9 mouse cellular contexts compared by ENCODE assay signal in genomic region chr19:46303251-46304215, GRCm38 (mm10). TPM values are rescaled to one million over a fixed set of nuclear protein-coding genes. Genes with fewer than 3 reads are reported as not detected.
A peak's percentile ranks its signal among the peaks of the same experiment; 100 is the strongest.
DNase-seq lines count a peak whose midpoint lies in the region; ATAC-seq lines count a peak whose summit lies in the region.
"Had no signal": no experiment of that assay in that cellular context is flagged by ENCODE, and none has a peak within 500 bp of the region (broad histone marks: within the 10 kb centered on the region; RNA-seq: fewer than 3 reads in every experiment).

No protein-coding gene starts in this region.

- H3K27me3 ChIP-seq in kidney, embryonic 16.5 days (ENCODE audit: insufficient read depth, low read length) = peaks cover 15% of the 10 kb centered on the region
- H3K27me3 ChIP-seq in embryonic facial prominence, embryonic 10.5 days (replicated peaks; ENCODE audit: low read depth, poor library complexity, severe bottlenecking) = peaks cover 29% of the 10 kb centered on the region
- peaks cover 13% of the 10 kb centered on the region for H3K27me3 ChIP-seq in hindbrain, embryonic 11.5 days (ENCODE audit: control insufficient read depth, insufficient read depth, low read length)
- peaks cover 16% of the 10 kb centered on the region for H3K27me3 ChIP-seq in midbrain, embryonic 11.5 days (ENCODE audit: control insufficient read depth, insufficient read depth, low read length)

- no peaks in the 10 kb centered on the region for H3K9me3 ChIP-seq in kidney, embryonic 16.5 days (ENCODE audit: low read length)
- no peaks in the 10 kb centered on the region for H3K9me3 ChIP-seq in embryonic facial prominence, embryonic 10.5 days
- no peaks in the 10 kb centered on the region for H3K9me3 ChIP-seq in hindbrain, embryonic 11.5 days (ENCODE audit: control insufficient read depth, low read length)
- H3K9me3 ChIP-seq in midbrain, embryonic 11.5 days (ENCODE audit: control insufficient read depth, low read length) = no peaks in the 10 kb centered on the region

- no peak for DNase-seq in kidney, postnatal 10 days
- DNase-seq in embryonic facial prominence, embryonic 10.5 days (ENCODE audit: low spot score) = no peak
- no peak for DNase-seq in hindbrain, embryonic 11.5 days (ENCODE audit: low spot score)
- DNase-seq in midbrain, embryonic 11.5 days (ENCODE audit: low spot score, missing footprints) = no peak
- no peak for DNase-seq in adrenal gland, postnatal 25 days
- no peak for DNase-seq in layer of hippocampus, postnatal 10 days (ENCODE audit: low spot score in 2 of 2)
- DNase-seq in left cerebral cortex, adult 11 months (ENCODE audit: low spot score) = no peak

- H3K4me3 ChIP-seq in kidney, embryonic 16.5 days (ENCODE audit: low read length) = peak overlapping the region; percentile 68
- peak overlapping the region; percentile 75 for H3K4me3 ChIP-seq in embryonic facial prominence, embryonic 10.5 days
- peak overlapping the region; percentile 44; the same call in 1 of the 2 replicates for H3K4me3 ChIP-seq in hindbrain, embryonic 11.5 days (ENCODE audit: low read depth, low read length)
- H3K4me3 ChIP-seq in midbrain, embryonic 11.5 days (ENCODE audit: low read depth, low read length) = peak overlapping the region; percentile 56

- H3K4me2 ChIP-seq in kidney, embryonic 16.5 days (replicated peaks; ENCODE audit: low read depth, low read length) = peak overlapping the region; percentile 99
- H3K4me2 ChIP-seq in hindbrain, embryonic 11.5 days (replicated peaks; ENCODE audit: low read depth, low read length) = peak overlapping the region; percentile 74
- peak overlapping the region; percentile 59 for H3K4me2 ChIP-seq in midbrain, embryonic 11.5 days

- H3K4me1 ChIP-seq in kidney, embryonic 16.5 days (ENCODE audit: insufficient read depth, low read length) = peaks cover 13% of the 10 kb centered on the region
- peaks cover 36% of the 10 kb centered on the region for H3K4me1 ChIP-seq in embryonic facial prominence, embryonic 10.5 days
- H3K4me1 ChIP-seq in hindbrain, embryonic 11.5 days (replicated peaks; ENCODE audit: control insufficient read depth, insufficient read depth, low read length) = 0 out of 2 replicates have a peak, but pooled peaks cover 2% of the 10 kb centered on the region
- H3K4me1 ChIP-seq in midbrain, embryonic 11.5 days (ENCODE audit: control insufficient read depth, insufficient read depth, low read length) = peaks cover 14% of the 10 kb centered on the region

- WGBS in kidney, embryonic 16.5 days = 54% methylated on average over 18 of the region's 18 CpGs
- 56% methylated on average over 18 of the region's 18 CpGs for WGBS in embryonic facial prominence, embryonic 10.5 days
- WGBS in hindbrain, embryonic 11.5 days = 58% methylated on average over 18 of the region's 18 CpGs
- 60% methylated on average over 18 of the region's 18 CpGs for WGBS in midbrain, embryonic 11.5 days

- no peaks in the 10 kb centered on the region for H3K36me3 ChIP-seq in kidney, embryonic 16.5 days (ENCODE audit: insufficient read depth, low read length)
- H3K36me3 ChIP-seq in embryonic facial prominence, embryonic 10.5 days (replicated peaks) = no peaks in the 10 kb centered on the region
- H3K36me3 ChIP-seq in hindbrain, embryonic 11.5 days (ENCODE audit: control insufficient read depth, insufficient read depth, low read length) = no peaks in the 10 kb centered on the region
- H3K36me3 ChIP-seq in midbrain, embryonic 11.5 days (ENCODE audit: control insufficient read depth, insufficient read depth, low read length) = no peaks in the 10 kb centered on the region

- ATAC-seq in kidney, embryonic 16.5 days (ENCODE audit: low FRiP score, low TSS enrichment) = no peak
- no peak for ATAC-seq in hindbrain, embryonic 11.5 days (ENCODE audit: low FRiP score)
- no peak for ATAC-seq in midbrain, embryonic 11.5 days (ENCODE audit: low FRiP score)

- H3K27ac ChIP-seq in kidney, embryonic 16.5 days (ENCODE audit: low read length) = peak overlapping the region; percentile 92
- peak overlapping the region; percentile 73; the same call in 1 of the 2 replicates for H3K27ac ChIP-seq in embryonic facial prominence, embryonic 10.5 days (replicated peaks)
- no peak overlapping the region for H3K27ac ChIP-seq in hindbrain, embryonic 11.5 days (ENCODE audit: low read depth, low read length)
- H3K27ac ChIP-seq in midbrain, embryonic 11.5 days (ENCODE audit: low read depth, low read length) = no peak overlapping the region

- H3K9ac ChIP-seq in kidney, embryonic 16.5 days (replicated peaks; ENCODE audit: low read length) = peak overlapping the region; percentile 72
- no peak overlapping the region; the same call in 1 of the 2 replicates for H3K9ac ChIP-seq in hindbrain, embryonic 11.5 days (ENCODE audit: low read depth, low read length)
- H3K9ac ChIP-seq in midbrain, embryonic 11.5 days (ENCODE audit: low read length) = no peak overlapping the region; the same call in 1 of the 2 replicates

RNA-seq across cellular contexts. Expression of gene Nfkb2, which starts 0.6 kb away (rescaled TPM):
- polyA plus RNA-seq in kidney, embryonic 16.5 days (2015; fragmentation: Nextera tagmentation; extraction: Ambion mirVana) = 9.7 and 11.5 TPM in 2 replicates
- polyA plus RNA-seq in embryonic facial prominence, embryonic 10.5 days (2016; fragmentation: Nextera tagmentation; extraction: Ambion mirVana) = 5.6 and 5.7 TPM in 2 replicates
- 2.7 and 4.6 TPM in 2 replicates for polyA plus RNA-seq in hindbrain, embryonic 11.5 days (2014; fragmentation: Nextera tagmentation; extraction: Ambion mirVana)
- polyA plus RNA-seq in midbrain, embryonic 11.5 days (2014; fragmentation: Nextera tagmentation; extraction: Ambion mirVana) = 3.2 and 3.9 TPM in 2 replicates
- 42.4 and 44.3 TPM in 2 replicates for total RNA-seq in adrenal gland, postnatal 25 days (2021)
- total RNA-seq in layer of hippocampus, postnatal 10 days (2021) = 1 to 10 TPM; 3.1 to 3.2 TPM

RNA-seq across cellular contexts. Expression of gene Psd, which starts 23.4 kb away (rescaled TPM):
- 4.5 and 5.4 TPM in 2 replicates for polyA plus RNA-seq in kidney, embryonic 16.5 days (2015; fragmentation: Nextera tagmentation; extraction: Ambion mirVana)
- 2.5 and 3.5 TPM in 2 replicates for polyA plus RNA-seq in embryonic facial prominence, embryonic 10.5 days (2016; fragmentation: Nextera tagmentation; extraction: Ambion mirVana)
- 10.0 and 11.9 TPM in 2 replicates for polyA plus RNA-seq in hindbrain, embryonic 11.5 days (2014; fragmentation: Nextera tagmentation; extraction: Ambion mirVana)
- 10.7 and 11.0 TPM in 2 replicates for polyA plus RNA-seq in midbrain, embryonic 11.5 days (2014; fragmentation: Nextera tagmentation; extraction: Ambion mirVana)
- total RNA-seq in adrenal gland, postnatal 25 days (2021) = 8.6 and 12.7 TPM in 2 replicates
- 100 to 1,000 TPM; 686 to 714 TPM for total RNA-seq in layer of hippocampus, postnatal 10 days (2021)

RNA-seq across cellular contexts. Expression of gene Fbxl15, which starts 24.5 kb away (rescaled TPM):
- polyA plus RNA-seq in kidney, embryonic 16.5 days (2015; fragmentation: Nextera tagmentation; extraction: Ambion mirVana) = 22.4 and 26.0 TPM in 2 replicates
- polyA plus RNA-seq in embryonic facial prominence, embryonic 10.5 days (2016; fragmentation: Nextera tagmentation; extraction: Ambion mirVana) = 17.1 and 17.2 TPM in 2 replicates
- 26.3 and 27.1 TPM in 2 replicates for polyA plus RNA-seq in hindbrain, embryonic 11.5 days (2014; fragmentation: Nextera tagmentation; extraction: Ambion mirVana)
- 20.0 and 25.5 TPM in 2 replicates for polyA plus RNA-seq in midbrain, embryonic 11.5 days (2014; fragmentation: Nextera tagmentation; extraction: Ambion mirVana)
- total RNA-seq in adrenal gland, postnatal 25 days (2021) = 9.8 and 13.4 TPM in 2 replicates
- total RNA-seq in layer of hippocampus, postnatal 10 days (2021) = 10 to 100 TPM; 30.2 to 33.6 TPM

RNA-seq across cellular contexts. Expression of gene Cuedc2, which starts 35.0 kb away (rescaled TPM):
- polyA plus RNA-seq in kidney, embryonic 16.5 days (2015; fragmentation: Nextera tagmentation; extraction: Ambion mirVana) = 188 and 198 TPM in 2 replicates
- 204 and 208 TPM in 2 replicates for polyA plus RNA-seq in embryonic facial prominence, embryonic 10.5 days (2016; fragmentation: Nextera tagmentation; extraction: Ambion mirVana)
- polyA plus RNA-seq in hindbrain, embryonic 11.5 days (2014; fragmentation: Nextera tagmentation; extraction: Ambion mirVana) = 252 and 260 TPM in 2 replicates
- polyA plus RNA-seq in midbrain, embryonic 11.5 days (2014; fragmentation: Nextera tagmentation; extraction: Ambion mirVana) = 215 and 221 TPM in 2 replicates
- total RNA-seq in adrenal gland, postnatal 25 days (2021) = 64.1 and 81.8 TPM in 2 replicates
- total RNA-seq in layer of hippocampus, postnatal 10 days (2021) = 100 to 1,000 TPM; 173 to 178 TPM

RNA-seq across cellular contexts. Expression of gene Mfsd13a, which starts 37.4 kb away (rescaled TPM):
- 14.7 and 16.9 TPM in 2 replicates for polyA plus RNA-seq in kidney, embryonic 16.5 days (2015; fragmentation: Nextera tagmentation; extraction: Ambion mirVana)
- 8.0 and 8.4 TPM in 2 replicates for polyA plus RNA-seq in embryonic facial prominence, embryonic 10.5 days (2016; fragmentation: Nextera tagmentation; extraction: Ambion mirVana)
- polyA plus RNA-seq in hindbrain, embryonic 11.5 days (2014; fragmentation: Nextera tagmentation; extraction: Ambion mirVana) = 4.4 and 6.9 TPM in 2 replicates
- polyA plus RNA-seq in midbrain, embryonic 11.5 days (2014; fragmentation: Nextera tagmentation; extraction: Ambion mirVana) = 4.3 and 5.5 TPM in 2 replicates
- total RNA-seq in adrenal gland, postnatal 25 days (2021) = 6.3 and 8.8 TPM in 2 replicates
- total RNA-seq in layer of hippocampus, postnatal 10 days (2021) = 10 to 100 TPM; 24.4 to 26.4 TPM
- total RNA-seq: neutrophil, adult 5-6 weeks had no signal

Comparison
In these comparisons a context has a peak if more than half of its experiments do, and no peak if none do; other contexts are left out.
1. H3K27ac ChIP-seq: peak in kidney, embryonic 16.5 days (single experiment) and embryonic facial prominence, embryonic 10.5 days (single experiment); none in hindbrain, embryonic 11.5 days (single experiment) and midbrain, embryonic 11.5 days (single experiment).
2. Peak in every context shown above with its lines, with median percentiles within 50 percentile points of each other: H3K4me2 ChIP-seq and H3K4me3 ChIP-seq.